Mouse (Mus musculus) thymus, adult 2 months (tissue): ENCODE results near the gene Copz2.

ENCODE experiments used
- CTCF ChIP-seq: fragments of 200-500 bp; IDR thresholded peaks from 2 replicates; pipeline ENCODE4 v1.5.1; 2012; ENCODE audit warnings: mild to moderate bottlenecking, control low read depth, low read length, moderate library complexity, borderline replicate concordance; ENCODE audit not compliant: control insufficient read depth, poor library complexity, insufficient read depth; ENCODE audit errors: extremely low read depth
- POLR2A ChIP-seq: fragments of 200-500 bp; IDR thresholded peaks from 2 replicates; pipeline ENCODE4 v1.6.1; 2012; ENCODE audit warnings: mild to moderate bottlenecking, low read length, control low read depth, moderate library complexity; ENCODE audit not compliant: control insufficient read depth, poor library complexity, insufficient read depth; ENCODE audit errors: extremely low read depth

- TF ChIP-seq POLR2A (no peak), CTCF (no peak)
Measured at GRCm38 (mm10) chr11:96895886-96896285, 46.2 kb downstream of the Copz2 start.
